In genomic region chr7:145299562-145300320, GRCm38 (mm10) we compare ENCODE assay signal across 9 mouse cellular contexts. TPM values are rescaled to one million over a fixed set of nuclear protein-coding genes. Genes with fewer than 3 reads are reported as not detected.
DNase-seq lines count a peak whose midpoint lies in the region; ATAC-seq and TF ChIP-seq lines count a peak whose summit lies in the region.
"Had no signal": no experiment of that assay in that cellular context is flagged by ENCODE, and none has a peak within 500 bp of the region (broad histone marks: within the 10 kb centered on the region; RNA-seq: fewer than 3 reads in every experiment).

No protein-coding gene starts in this region.

- ATAC-seq in liver, embryonic 11.5 days (replicated peaks; ENCODE audit: low FRiP score) = no peak
- no peak for ATAC-seq in stomach, embryonic 15.5 days (ENCODE audit: insufficient read depth, low FRiP score, low read depth)
- no peak for ATAC-seq in hindbrain, embryonic 12.5 days (ENCODE audit: low FRiP score)
- ATAC-seq in forebrain, postnatal 0 days = no peak
- no peak for ATAC-seq in forebrain, embryonic 15.5 days (replicated peaks)

- H3K9me3 ChIP-seq in liver, embryonic 11.5 days (ENCODE audit: control insufficient read depth, low read length) = no peaks in the 10 kb centered on the region
- H3K9me3 ChIP-seq in stomach, embryonic 15.5 days = no peaks in the 10 kb centered on the region
- H3K9me3 ChIP-seq in hindbrain, embryonic 12.5 days (replicated peaks) = no peaks in the 10 kb centered on the region
- no peaks in the 10 kb centered on the region for H3K9me3 ChIP-seq in forebrain, postnatal 0 days (ENCODE audit: low read length)
- H3K9me3 ChIP-seq in forebrain, embryonic 15.5 days = no peaks in the 10 kb centered on the region

- no peak for TF ChIP-seq CTCF in liver, adult 2 months (IDR thresholded peaks at IDR 0.05; ENCODE audit: low read depth, low read length)
- TF ChIP-seq CTCF in forebrain, postnatal 0 days (IDR thresholded peaks at IDR 0.05; ENCODE audit: low read depth) = no peak

- no peaks in the 10 kb centered on the region for H3K36me3 ChIP-seq in liver, adult 2 months (ENCODE audit: control insufficient read depth, insufficient read depth, low read length)
- H3K36me3 ChIP-seq in liver, embryonic 11.5 days (ENCODE audit: control insufficient read depth, insufficient read depth, low read length) = no peaks in the 10 kb centered on the region
- no peaks in the 10 kb centered on the region for H3K36me3 ChIP-seq in stomach, embryonic 15.5 days
- H3K36me3 ChIP-seq in hindbrain, embryonic 12.5 days = no peaks in the 10 kb centered on the region
- no peaks in the 10 kb centered on the region for H3K36me3 ChIP-seq in forebrain, postnatal 0 days (ENCODE audit: insufficient read depth)
- no peaks in the 10 kb centered on the region for H3K36me3 ChIP-seq in forebrain, embryonic 15.5 days

- no peak overlapping the region for H3K27ac ChIP-seq in liver, adult 2 months (replicated peaks; ENCODE audit: insufficient read depth, low read depth, low read length)
- no peak overlapping the region for H3K27ac ChIP-seq in liver, embryonic 11.5 days (ENCODE audit: low read depth, low read length)
- H3K27ac ChIP-seq in stomach, embryonic 15.5 days = peak overlapping the region; percentile 59; the same call in 1 of the 2 replicates
- no peak overlapping the region for H3K27ac ChIP-seq in hindbrain, embryonic 12.5 days
- no peak overlapping the region for H3K27ac ChIP-seq in forebrain, postnatal 0 days (ENCODE audit: low read depth, low read length)
- H3K27ac ChIP-seq in forebrain, embryonic 15.5 days (replicated peaks) = no peak overlapping the region

- no peak overlapping the region for H3K4me2 ChIP-seq in liver, embryonic 11.5 days
- no peak overlapping the region for H3K4me2 ChIP-seq in stomach, embryonic 15.5 days
- no peak overlapping the region for H3K4me2 ChIP-seq in hindbrain, embryonic 12.5 days (replicated peaks)
- no peak overlapping the region for H3K4me2 ChIP-seq in forebrain, postnatal 0 days (ENCODE audit: low read depth)
- no peak overlapping the region for H3K4me2 ChIP-seq in forebrain, embryonic 15.5 days (replicated peaks)

- no peak overlapping the region for H3K4me3 ChIP-seq in liver, adult 2 months (ENCODE audit: insufficient read depth, low read depth, low read length)
- no peak overlapping the region for H3K4me3 ChIP-seq in liver, embryonic 11.5 days (ENCODE audit: low read depth, low read length)
- H3K4me3 ChIP-seq in stomach, embryonic 15.5 days (replicated peaks) = no peak overlapping the region
- H3K4me3 ChIP-seq in hindbrain, embryonic 12.5 days = no peak overlapping the region
- no peak overlapping the region for H3K4me3 ChIP-seq in forebrain, postnatal 0 days (ENCODE audit: low read depth, low read length)
- H3K4me3 ChIP-seq in forebrain, embryonic 15.5 days = no peak overlapping the region

- no peak for TF ChIP-seq POLR2A in liver, adult 2 months (IDR thresholded peaks at IDR 0.05; ENCODE audit: extremely low read depth, insufficient read depth, low read length)

- 74% methylated on average over 7 of the region's 7 CpGs for WGBS in liver, adult 2 months
- WGBS in liver, embryonic 11.5 days = 62% methylated on average over 7 of the region's 7 CpGs
- 50% methylated on average over 7 of the region's 7 CpGs for WGBS in stomach, embryonic 15.5 days
- 67% methylated on average over 7 of the region's 7 CpGs for WGBS in hindbrain, embryonic 12.5 days
- WGBS in forebrain, postnatal 0 days = 65% methylated on average over 7 of the region's 7 CpGs
- WGBS in forebrain, embryonic 15.5 days = 81% methylated on average over 7 of the region's 7 CpGs

- DNase-seq in liver, adult 2 months (ENCODE audit: extremely low read depth, low read depth, low spot score) = peak; percentile 2
- no peak for DNase-seq in liver, embryonic 11.5 days (ENCODE audit: low spot score)
- DNase-seq in cerebellum, postnatal 14 days = peak; percentile 90 to 92
- DNase-seq in heart, postnatal 4 days = peak; percentile 48
- no peak for DNase-seq in forebrain, postnatal 0 days

- no peaks in the 10 kb centered on the region for H3K4me1 ChIP-seq in liver, adult 2 months (ENCODE audit: control insufficient read depth, insufficient read depth, low read length)
- H3K4me1 ChIP-seq in liver, embryonic 11.5 days (replicated peaks; ENCODE audit: control insufficient read depth, insufficient read depth, low read length) = peaks cover 2% of the 10 kb centered on the region
- H3K4me1 ChIP-seq in stomach, embryonic 15.5 days = peaks cover 34% of the 10 kb centered on the region
- H3K4me1 ChIP-seq in hindbrain, embryonic 12.5 days = peaks cover 10% of the 10 kb centered on the region
- no peaks in the 10 kb centered on the region for H3K4me1 ChIP-seq in forebrain, postnatal 0 days (ENCODE audit: insufficient read depth)
- H3K4me1 ChIP-seq in forebrain, embryonic 15.5 days = peaks cover 7% of the 10 kb centered on the region

- H3K79me2 ChIP-seq in liver, adult 2 months (ENCODE audit: control insufficient read depth, insufficient read depth, low read length) = no peaks in the 10 kb centered on the region

- no peaks in the 10 kb centered on the region for H3K27me3 ChIP-seq in liver, adult 2 months (ENCODE audit: control insufficient read depth, insufficient read depth, low read length)
- H3K27me3 ChIP-seq in liver, embryonic 11.5 days (replicated peaks; ENCODE audit: control insufficient read depth, insufficient read depth, low read length) = 0 out of 2 replicates have a peak, but pooled peaks cover 2% of the 10 kb centered on the region
- no peaks in the 10 kb centered on the region for H3K27me3 ChIP-seq in stomach, embryonic 15.5 days (replicated peaks)
- H3K27me3 ChIP-seq in hindbrain, embryonic 12.5 days = no peaks in the 10 kb centered on the region
- H3K27me3 ChIP-seq in forebrain, postnatal 0 days (ENCODE audit: insufficient read depth, low read length) = no peaks in the 10 kb centered on the region
- no peaks in the 10 kb centered on the region for H3K27me3 ChIP-seq in forebrain, embryonic 15.5 days

- no peak overlapping the region for H3K9ac ChIP-seq in liver, adult 2 months (ENCODE audit: low read depth, low read length)
- no peak overlapping the region for H3K9ac ChIP-seq in liver, embryonic 11.5 days (ENCODE audit: low read depth, low read length)
- H3K9ac ChIP-seq in stomach, embryonic 15.5 days = no peak overlapping the region
- H3K9ac ChIP-seq in hindbrain, embryonic 12.5 days = no peak overlapping the region
- no peak overlapping the region for H3K9ac ChIP-seq in forebrain, postnatal 0 days
- H3K9ac ChIP-seq in forebrain, embryonic 15.5 days (replicated peaks) = no peak overlapping the region

RNA-seq across cellular contexts. Expression of gene Mrgprf, which starts 0.9 kb away (rescaled TPM):
- total RNA-seq in liver, adult 2 months (2014; rRNA removed) = not detected in 2 replicates
- 0.48 and 0.66 TPM in 2 replicates for polyA plus RNA-seq in liver, adult 2 months (2012; rRNA removed)
- polyA plus RNA-seq in liver, embryonic 11.5 days (2014; fragmentation: Nextera tagmentation; extraction: Ambion mirVana) = 0.08 TPM in 1 of 2 replicates, not detected in the other
- total RNA-seq in heart, postnatal 4 days (2021) = 1 to 10 TPM; 4.2 to 4.9 TPM
- 2.8 and 4.5 TPM in 2 replicates for polyA plus RNA-seq in stomach, embryonic 15.5 days (2015; fragmentation: Nextera tagmentation; extraction: Ambion mirVana)
- polyA plus RNA-seq in hindbrain, embryonic 12.5 days (2016; fragmentation: Nextera tagmentation; extraction: Ambion mirVana) = 0.99 and 1.1 TPM in 2 replicates
- 2.4 and 4.4 TPM in 2 replicates for total RNA-seq in forebrain, postnatal 0 days (2014; rRNA removed)
- polyA plus RNA-seq in forebrain, postnatal 0 days (2015; fragmentation: Nextera tagmentation; extraction: Ambion mirVana) = 3.4 and 3.7 TPM in 2 replicates
- 2.0 and 2.2 TPM in 2 replicates for polyA plus RNA-seq in forebrain, embryonic 15.5 days (2015; fragmentation: Nextera tagmentation; extraction: Ambion mirVana)

RNA-seq across cellular contexts. Expression of gene Mrgprd, which starts 14.9 kb away (rescaled TPM):
- not detected in 2 replicates for total RNA-seq in liver, adult 2 months (2014; rRNA removed)
- not detected in 2 replicates for polyA plus RNA-seq in liver, adult 2 months (2012; rRNA removed)
- not detected in 2 replicates for polyA plus RNA-seq in liver, embryonic 11.5 days (2014; fragmentation: Nextera tagmentation; extraction: Ambion mirVana)
- not detected for total RNA-seq in heart, postnatal 4 days (2021)
- not detected in 2 replicates for polyA plus RNA-seq in stomach, embryonic 15.5 days (2015; fragmentation: Nextera tagmentation; extraction: Ambion mirVana)
- polyA plus RNA-seq in hindbrain, embryonic 12.5 days (2016; fragmentation: Nextera tagmentation; extraction: Ambion mirVana) = not detected in 2 replicates
- total RNA-seq in forebrain, postnatal 0 days (2014; rRNA removed) = not detected in 2 replicates
- not detected in 2 replicates for polyA plus RNA-seq in forebrain, postnatal 0 days (2015; fragmentation: Nextera tagmentation; extraction: Ambion mirVana)
- polyA plus RNA-seq in forebrain, embryonic 15.5 days (2015; fragmentation: Nextera tagmentation; extraction: Ambion mirVana) = not detected in 2 replicates
- total RNA-seq: left cerebral cortex, postnatal 25 days had no signal

RNA-seq across cellular contexts. Expression of gene Tpcn2, which starts 15.9 kb away (rescaled TPM):
- 1.9 and 2.9 TPM in 2 replicates for total RNA-seq in liver, adult 2 months (2014; rRNA removed)
- 2.6 and 5.0 TPM in 2 replicates for polyA plus RNA-seq in liver, adult 2 months (2012; rRNA removed)
- polyA plus RNA-seq in liver, embryonic 11.5 days (2014; fragmentation: Nextera tagmentation; extraction: Ambion mirVana) = 2.3 and 2.4 TPM in 2 replicates
- total RNA-seq in heart, postnatal 4 days (2021) = 1 to 10 TPM; 7.0 to 9.8 TPM
- 9.1 and 10.3 TPM in 2 replicates for polyA plus RNA-seq in stomach, embryonic 15.5 days (2015; fragmentation: Nextera tagmentation; extraction: Ambion mirVana)
- polyA plus RNA-seq in hindbrain, embryonic 12.5 days (2016; fragmentation: Nextera tagmentation; extraction: Ambion mirVana) = 6.8 and 7.1 TPM in 2 replicates
- total RNA-seq in forebrain, postnatal 0 days (2014; rRNA removed) = 2.5 and 2.9 TPM in 2 replicates
- 1.2 and 1.3 TPM in 2 replicates for polyA plus RNA-seq in forebrain, postnatal 0 days (2015; fragmentation: Nextera tagmentation; extraction: Ambion mirVana)
- 2.9 and 3.4 TPM in 2 replicates for polyA plus RNA-seq in forebrain, embryonic 15.5 days (2015; fragmentation: Nextera tagmentation; extraction: Ambion mirVana)

Comparison
In these comparisons a context has a peak if more than half of its experiments do, and no peak if none do; other contexts are left out.
1. DNase-seq: peak in liver, adult 2 months (single experiment), cerebellum, postnatal 14 days (2 of 2) and heart, postnatal 4 days (single experiment); none in liver, embryonic 11.5 days (single experiment) and forebrain, postnatal 0 days (single experiment).